Mouse (Mus musculus): ENCODE measurements around the gene Gnb5. TPM values are rescaled to one million over a fixed set of nuclear protein-coding genes. Genes with fewer than 3 reads are reported as not detected.

Gene Gnb5
- total and polyA plus RNA-seq, 3 experiments: 3.1 to 6.5 (median 4.7) TPM

DNA sequence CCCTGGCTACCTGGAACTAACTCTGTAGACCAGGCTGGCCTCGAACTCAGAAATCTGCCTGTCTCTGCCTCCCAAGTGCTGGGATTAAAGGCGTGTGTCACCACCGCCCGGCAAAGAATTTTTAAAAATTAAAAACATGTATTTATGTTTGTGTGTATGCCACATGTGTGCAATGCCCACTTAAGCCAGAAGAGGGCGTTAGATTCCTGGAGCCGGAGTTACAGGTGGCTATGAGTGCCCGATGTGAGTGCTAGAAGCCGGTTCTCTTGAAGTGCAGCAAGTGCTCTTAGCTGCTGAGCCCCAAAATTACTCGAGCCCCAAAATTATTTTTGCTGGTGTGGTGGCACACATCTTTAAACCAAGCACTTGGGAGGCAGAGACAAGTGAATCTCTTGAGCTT is 77.7 kb downstream of the Gnb5 start:
- no peak overlapping the region for H3K9ac ChIP-seq (ENCODE audit: insufficient read depth, low read depth)
- no peaks in the 10 kb centered on the region for H3K27me3 ChIP-seq (replicated peaks)
- no peak for DNase-seq (ENCODE audit: extremely low read depth)
- no peak overlapping the region for H3K4me2 ChIP-seq (ENCODE audit: insufficient read depth, low read depth, poor library complexity, severe bottlenecking)
- in situ Hi-C loops (cut with MboI; ENCODE audit: low pct_ligation_motif_present, low pct_unique_long_range_greater_than_20kb, low sequenced_read_pairs) (no loop called here), dilution Hi-C loops (cut with MboI; ENCODE audit: extremely low pct_ligation_motif_present, extremely low pct_unique_long_range_greater_than_20kb, low sequenced_read_pairs) (no loop called here)
- H3K9me3 ChIP-seq (replicated peaks; ENCODE audit: low read length): no peaks in the 10 kb centered on the region
- peaks cover 14 to 37% of the 10 kb centered on the region in 2 experiments for H3K36me3 ChIP-seq (replicated peaks in 1 of 2; ENCODE audit: control insufficient read depth in 1 of 2, insufficient read depth in 1 of 2, low read length in 1 of 2)
- H3K4me1 ChIP-seq (ENCODE audit: control insufficient read depth in 1 of 2, insufficient read depth in 2 of 2): no peaks in the 10 kb centered on the region
- TF ChIP-seq CTCF (conservative IDR thresholded peaks at IDR 0.05 in 1 of 2, IDR thresholded peaks at IDR 0.05 in 1 of 2; ENCODE audit: low read depth in 2 of 2, low read length in 2 of 2) (peak; percentile 11 to 45; a peak in 2 of 4 replicates), SMC3 (IDR thresholded peaks at IDR 0.05; ENCODE audit: low read depth, low read length) (peak; percentile 27; the same call in 1 of the 2 replicates), POLR2A (IDR thresholded peaks at IDR 0.05; ENCODE audit: low read depth, low read length) (no peak)
- H3K4me3 ChIP-seq (replicated peaks in 1 of 3; ENCODE audit: low read depth in 2 of 3, low read length in 2 of 3, poor library complexity in 1 of 3): no peak overlapping the region
- no peak overlapping the region for H3K27ac ChIP-seq (ENCODE audit: insufficient read depth, low read depth)
- H3K79me2 ChIP-seq (replicated peaks; ENCODE audit: control insufficient read depth, extremely low read depth, insufficient read depth, poor library complexity, severe bottlenecking): no peaks in the 10 kb centered on the region

DNA sequence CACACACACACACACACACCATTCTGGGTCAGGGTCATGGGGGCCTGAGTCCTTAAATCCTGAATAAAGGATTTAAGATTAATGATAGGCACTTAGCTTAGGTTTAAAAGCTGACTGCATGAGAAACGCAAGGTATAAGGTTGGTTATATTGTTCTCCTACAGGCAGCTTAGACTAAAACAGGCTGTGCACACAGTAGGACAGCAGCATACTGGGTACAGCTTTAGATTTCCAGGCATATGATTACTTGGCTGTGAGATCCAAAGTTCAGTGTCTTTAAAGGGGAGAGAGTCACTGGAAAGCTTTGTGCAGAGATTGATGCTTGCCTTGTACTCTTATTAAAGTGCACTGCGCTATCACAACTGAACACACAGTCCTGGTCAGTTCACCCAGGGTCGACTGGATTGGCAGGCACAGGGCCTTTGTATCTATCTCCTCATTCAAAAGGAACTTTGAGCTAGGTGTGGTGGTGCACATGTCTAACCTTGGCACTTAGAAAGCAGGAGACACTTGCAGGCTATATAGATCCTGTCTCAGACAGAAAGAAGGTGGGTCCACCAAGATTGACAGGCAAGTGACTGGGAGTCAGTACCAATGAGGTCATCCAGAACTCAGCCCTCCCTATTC is 78.4 kb downstream of the Gnb5 start:
- no peaks in the 10 kb centered on the region for H3K9me3 ChIP-seq (replicated peaks; ENCODE audit: low read length)
- H3K4me2 ChIP-seq (ENCODE audit: insufficient read depth, low read depth, poor library complexity, severe bottlenecking): no peak overlapping the region
- in situ Hi-C loops (cut with MboI; ENCODE audit: low pct_ligation_motif_present, low pct_unique_long_range_greater_than_20kb, low sequenced_read_pairs) (no loop called here), dilution Hi-C loops (cut with MboI; ENCODE audit: extremely low pct_ligation_motif_present, extremely low pct_unique_long_range_greater_than_20kb, low sequenced_read_pairs) (no loop called here)
- H3K27me3 ChIP-seq (replicated peaks): no peaks in the 10 kb centered on the region
- H3K9ac ChIP-seq (ENCODE audit: insufficient read depth, low read depth): no peak overlapping the region
- DNase-seq (ENCODE audit: extremely low read depth): no peak
- H3K36me3 ChIP-seq (replicated peaks in 1 of 2; ENCODE audit: control insufficient read depth in 1 of 2, insufficient read depth in 1 of 2, low read length in 1 of 2): peaks cover 21 to 44% of the 10 kb centered on the region in 2 experiments
- H3K4me3 ChIP-seq (replicated peaks in 1 of 3; ENCODE audit: low read depth in 2 of 3, low read length in 2 of 3, poor library complexity in 1 of 3): no peak overlapping the region
- no peak overlapping the region for H3K27ac ChIP-seq (ENCODE audit: insufficient read depth, low read depth)
- H3K79me2 ChIP-seq (replicated peaks; ENCODE audit: control insufficient read depth, extremely low read depth, insufficient read depth, poor library complexity, severe bottlenecking): no peaks in the 10 kb centered on the region
- no peaks in the 10 kb centered on the region for H3K4me1 ChIP-seq (ENCODE audit: control insufficient read depth in 1 of 2, insufficient read depth in 2 of 2)
- TF ChIP-seq ZMIZ1 (IDR thresholded peaks at IDR 0.05; ENCODE audit: low read depth, low read length): no peak
- TF ChIP-seq POLR2AphosphoS2 (IDR thresholded peaks at IDR 0.05; ENCODE audit: low read depth, low read length): peak; percentile 5; the same call in 1 of the 2 replicates
- peak; percentile 67 for TF ChIP-seq ZKSCAN1 (IDR thresholded peaks at IDR 0.05; ENCODE audit: borderline replicate concordance, low read depth, low read length)
- no peak for TF ChIP-seq SMC3 (IDR thresholded peaks at IDR 0.05; ENCODE audit: low read depth, low read length)

- no peak for TF ChIP-seq SMC3 (IDR thresholded peaks at IDR 0.05; ENCODE audit: low read depth, low read length)
- TF ChIP-seq POLR2AphosphoS2 (IDR thresholded peaks at IDR 0.05; ENCODE audit: low read depth, low read length): 0 out of 2 replicates have a peak, but pooled peaks have one; percentile 65
- TF ChIP-seq ZMIZ1 (IDR thresholded peaks at IDR 0.05; ENCODE audit: low read depth, low read length): no peak
- Histone ChIP-seq H3K9me3 (replicated peaks; ENCODE audit: low read length) (no peaks in the 10 kb centered on the region), H3K79me2 (replicated peaks; ENCODE audit: control insufficient read depth, extremely low read depth, insufficient read depth, poor library complexity, severe bottlenecking) (no peaks in the 10 kb centered on the region), H3K4me2 (ENCODE audit: insufficient read depth, low read depth, poor library complexity, severe bottlenecking) (no peak overlapping the region), H3K4me1 (ENCODE audit: control insufficient read depth in 1 of 2, insufficient read depth in 2 of 2) (no peaks in the 10 kb centered on the region), H3K36me3 (replicated peaks in 1 of 2; ENCODE audit: control insufficient read depth in 1 of 2, insufficient read depth in 1 of 2, low read length in 1 of 2) (peaks cover 27 to 52% of the 10 kb centered on the region in 2 experiments), H3K27me3 (replicated peaks) (no peaks in the 10 kb centered on the region), H3K4me3 (replicated peaks in 1 of 3; ENCODE audit: low read depth in 2 of 3, low read length in 2 of 3, poor library complexity in 1 of 3) (no peak overlapping the region), H3K27ac (ENCODE audit: insufficient read depth, low read depth) (no peak overlapping the region), H3K9ac (ENCODE audit: insufficient read depth, low read depth) (no peak overlapping the region)
- in situ Hi-C loops (cut with MboI; ENCODE audit: low pct_ligation_motif_present, low pct_unique_long_range_greater_than_20kb, low sequenced_read_pairs) (no loop called here), dilution Hi-C loops (cut with MboI; ENCODE audit: extremely low pct_ligation_motif_present, extremely low pct_unique_long_range_greater_than_20kb, low sequenced_read_pairs) (no loop called here)
- no peak for DNase-seq (ENCODE audit: extremely low read depth)
These were observed 79.3 kb downstream of the Gnb5 start for GRCm38 (mm10) chr9:75385218-75385974.
